Mouse (Mus musculus) Muller cell, postnatal 12 days (primary cell): Measurements from ENCODE around the gene Gcnt7.

ENCODE experiments used
- DNase-seq: peaks from one replicate; pipeline ENCODE4 v3.0.0-alpha.2; 2015; ENCODE audit errors: inconsistent ontology term

The Gcnt7 gene

GRCm38 (mm10) chr2:172458496-172458895, at the start of gene Gcnt7:
Gcnt7 (minus strand) TSS chr2:172458596.
- DNase-seq = no peak

DNA sequence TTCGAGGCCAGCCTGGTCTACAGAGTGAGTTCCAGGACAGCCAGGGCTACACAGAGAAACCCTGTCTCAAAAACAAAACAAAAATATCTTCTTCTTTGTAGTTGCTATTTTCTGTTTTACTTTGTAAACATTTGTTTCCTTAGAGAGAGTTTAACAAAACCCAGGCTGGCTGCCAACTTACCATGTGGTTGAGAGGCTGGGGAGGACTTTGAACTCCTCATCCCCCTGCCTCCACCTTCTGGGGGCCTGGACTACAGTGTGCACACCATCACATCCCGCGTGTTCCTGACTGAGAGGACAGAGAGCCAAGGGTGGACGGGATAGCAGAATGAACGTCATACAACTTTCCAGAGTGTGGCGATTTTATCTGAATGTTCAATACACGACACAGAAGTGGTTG, 47.7 kb upstream of the Gcnt7 start:
- no peak for DNase-seq

GRCm38 (mm10) chr2:172502168-172502567, 43.8 kb upstream of the Gcnt7 start:
- DNase-seq = no peak

DNA sequence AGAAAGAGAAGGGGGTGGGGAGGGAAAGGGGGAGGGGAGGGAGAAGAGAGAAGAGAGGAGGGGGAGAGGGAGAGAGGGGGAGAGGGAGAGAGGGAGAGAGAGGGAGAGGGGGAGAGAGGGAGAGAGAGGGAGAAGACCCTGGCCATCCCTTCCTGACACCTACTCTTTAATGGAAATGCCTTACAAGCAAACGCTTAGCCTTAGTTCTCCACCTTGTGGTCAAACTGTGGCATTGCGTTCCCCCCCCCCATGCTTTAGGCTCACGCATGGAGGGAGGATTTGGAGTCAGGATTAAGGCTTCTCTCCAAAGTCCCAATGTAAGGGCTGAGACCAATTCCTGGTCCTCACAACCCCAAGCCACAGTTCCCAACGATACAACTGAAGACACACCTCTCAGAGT, 42.9 kb upstream of the Gcnt7 start:
- DNase-seq = peak; percentile 59

DNA sequence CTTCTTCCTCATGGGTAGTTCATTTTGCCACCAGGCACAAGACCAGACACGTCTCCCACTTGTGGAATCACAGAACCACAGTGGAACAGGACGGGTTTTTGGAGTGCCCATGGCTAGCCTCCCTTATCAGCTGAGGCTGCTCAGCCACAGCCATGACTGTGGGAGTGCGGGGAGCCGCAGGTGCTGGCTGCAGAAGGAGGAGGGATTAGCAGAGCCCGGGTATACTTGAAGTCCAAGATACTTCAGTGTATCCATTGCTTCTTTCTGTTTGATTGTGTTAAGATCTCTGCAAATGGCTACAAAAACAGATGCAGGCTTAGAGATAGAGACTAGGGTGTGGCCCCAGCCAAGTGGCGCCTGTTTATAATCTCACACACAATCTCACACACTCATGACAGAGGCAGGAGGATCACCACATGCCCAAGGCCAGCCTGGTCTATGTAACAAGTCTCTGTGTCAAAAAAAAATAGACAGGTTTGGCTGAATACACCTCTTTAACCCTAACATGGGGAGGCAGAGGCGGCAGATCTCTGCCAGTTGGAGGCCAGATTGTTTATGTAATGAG, 42.4 kb upstream of the Gcnt7 start:
- no peak for DNase-seq

- DNase-seq = peak; percentile 52
Observed at GRCm38 (mm10) chr2:172498823-172499222, 40.4 kb upstream of the Gcnt7 start.

DNA sequence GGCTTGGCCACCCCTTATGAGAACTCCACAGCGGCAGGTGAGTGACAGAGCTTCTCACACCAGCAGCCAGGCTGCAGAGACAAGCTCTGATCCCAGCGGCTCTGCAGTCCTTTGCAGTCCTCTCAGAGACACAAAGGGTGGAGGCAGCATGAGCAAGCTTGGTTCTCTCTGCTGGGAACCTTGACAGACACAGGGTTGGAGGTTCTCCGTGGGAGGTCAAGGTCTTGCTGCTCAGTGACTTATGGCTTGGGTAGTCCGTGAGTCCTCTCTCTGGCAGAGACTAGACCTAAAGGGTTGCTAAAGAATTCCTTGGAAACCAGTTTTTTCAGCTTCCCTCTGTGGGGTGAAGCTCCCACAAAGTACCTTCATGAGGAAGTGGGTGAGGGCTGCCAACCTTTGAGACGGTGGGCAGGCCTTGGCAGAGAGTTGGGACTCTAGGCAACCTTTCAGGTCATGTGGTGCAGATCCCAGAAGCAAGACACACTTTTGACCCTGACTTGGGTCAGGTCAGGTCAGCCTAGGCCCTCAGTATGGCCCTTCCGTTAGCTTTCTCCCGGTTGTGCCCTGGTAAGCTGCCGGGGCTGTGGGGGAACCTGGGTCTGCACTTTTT, 38.4 kb upstream of the Gcnt7 start:
- DNase-seq = no peak

- DNase-seq = no peak
Observed at GRCm38 (mm10) chr2:172484696-172485370, 26.4 kb upstream of the Gcnt7 start.

- no peak for DNase-seq
Observed at GRCm38 (mm10) chr2:172483766-172484413, 25.5 kb upstream of the Gcnt7 start.

- no peak for DNase-seq
Observed at GRCm38 (mm10) chr2:172481654-172482385, 23.4 kb upstream of the Gcnt7 start.

- DNase-seq = no peak
Observed at GRCm38 (mm10) chr2:172480296-172480695, 21.9 kb upstream of the Gcnt7 start.

DNA sequence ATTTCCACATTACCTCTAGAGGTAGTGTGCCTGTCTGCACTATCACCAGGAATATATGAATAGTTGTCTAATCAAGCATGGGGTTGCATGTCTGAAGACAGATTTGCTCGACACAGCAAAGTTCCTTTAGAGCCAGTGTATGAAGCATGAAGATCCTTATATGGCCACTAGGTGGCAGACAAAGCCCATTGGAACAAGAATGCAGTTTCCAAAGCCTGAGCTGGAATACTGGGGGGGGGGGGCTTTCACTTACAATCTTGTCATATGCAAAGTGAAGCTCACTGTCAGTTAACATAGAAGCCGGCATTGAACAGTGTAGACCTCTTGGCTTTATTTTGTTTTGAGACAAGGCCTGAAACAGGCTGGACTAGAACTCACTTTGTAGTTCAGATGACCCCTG, 19.5 kb upstream of the Gcnt7 start:
- DNase-seq = peak; percentile 53

DNA sequence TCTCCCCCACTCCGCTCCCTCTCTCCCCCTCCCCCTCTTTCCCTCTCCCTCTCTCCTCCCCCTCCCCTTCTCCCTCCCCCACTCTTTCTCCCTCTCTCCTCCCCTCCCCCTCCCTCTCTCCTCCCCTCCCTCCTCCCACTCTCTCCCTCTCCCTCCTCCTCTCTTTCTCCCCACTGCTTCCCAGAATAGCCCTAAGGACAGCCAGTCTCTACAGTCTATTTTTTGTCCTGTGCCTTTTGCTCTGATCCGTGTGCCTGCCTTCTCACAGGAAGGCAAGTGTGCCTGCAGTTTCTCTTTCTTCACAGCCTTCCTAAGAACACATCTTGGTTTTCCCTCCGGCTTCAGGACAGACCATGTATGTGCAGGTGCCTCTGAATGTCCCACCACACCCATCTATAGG, 19.0 kb upstream of the Gcnt7 start:
- no peak for DNase-seq

DNA sequence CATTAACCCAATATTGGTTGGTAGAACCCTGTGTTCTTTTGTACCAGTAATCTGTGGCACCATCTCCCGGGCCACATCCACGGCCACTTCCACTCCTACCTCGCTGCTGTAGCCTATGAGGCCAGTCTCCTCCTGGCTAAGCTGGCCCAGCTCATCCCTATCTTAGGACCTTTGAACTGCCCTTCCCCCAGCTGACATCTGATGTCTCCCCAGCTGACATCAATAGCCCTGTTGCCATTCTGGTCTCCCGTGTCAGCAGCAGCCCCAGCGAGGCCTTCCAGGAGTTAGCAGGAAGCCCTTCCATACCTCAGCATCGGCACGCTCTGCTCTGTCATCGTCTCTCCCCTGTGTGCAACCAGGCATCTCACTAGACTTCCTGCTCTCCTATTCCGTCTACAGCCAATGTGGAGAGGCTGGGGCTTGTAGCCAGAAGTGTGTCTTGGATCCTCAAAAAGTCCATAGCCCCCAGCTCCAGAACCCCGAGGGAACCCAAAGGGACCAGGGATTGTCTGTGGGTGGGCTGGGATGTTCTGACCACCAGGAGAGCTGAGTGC, 18.4 kb upstream of the Gcnt7 start:
- no peak for DNase-seq

- no peak for DNase-seq
Observed at GRCm38 (mm10) chr2:172474970-172475369, 16.6 kb upstream of the Gcnt7 start.

- DNase-seq = no peak
Observed at GRCm38 (mm10) chr2:172473591-172473990, 15.2 kb upstream of the Gcnt7 start.

- DNase-seq = no peak
Observed at GRCm38 (mm10) chr2:172472318-172472717, 13.9 kb upstream of the Gcnt7 start, which contains the start of gene Fam209. Fam209 (plus strand) TSS chr2:172472520.

GRCm38 (mm10) chr2:172468346-172468819, 10.0 kb upstream of the Gcnt7 start:
- peak; percentile 97 for DNase-seq

DNA sequence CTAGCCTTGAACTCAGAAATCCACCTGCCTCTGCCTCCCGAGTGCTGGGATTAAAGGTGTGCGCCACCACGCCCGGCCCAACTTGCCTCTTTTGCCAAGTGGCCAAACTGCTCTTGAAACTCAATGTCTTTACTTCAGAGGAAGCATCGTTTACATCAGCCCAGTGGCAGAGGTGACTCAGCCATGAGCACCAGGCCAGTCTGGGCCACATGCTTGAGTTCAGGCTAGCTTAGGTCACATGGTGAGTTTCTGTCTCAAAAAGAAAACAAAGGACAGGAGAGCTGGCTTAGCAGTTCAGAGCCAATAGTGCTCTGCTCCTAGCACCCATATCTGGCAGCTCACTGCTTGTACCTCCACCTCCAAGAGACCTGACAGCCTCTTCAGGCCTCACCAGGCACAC, 8.8 kb upstream of the Gcnt7 start:
- peak; percentile 25 for DNase-seq

DNA sequence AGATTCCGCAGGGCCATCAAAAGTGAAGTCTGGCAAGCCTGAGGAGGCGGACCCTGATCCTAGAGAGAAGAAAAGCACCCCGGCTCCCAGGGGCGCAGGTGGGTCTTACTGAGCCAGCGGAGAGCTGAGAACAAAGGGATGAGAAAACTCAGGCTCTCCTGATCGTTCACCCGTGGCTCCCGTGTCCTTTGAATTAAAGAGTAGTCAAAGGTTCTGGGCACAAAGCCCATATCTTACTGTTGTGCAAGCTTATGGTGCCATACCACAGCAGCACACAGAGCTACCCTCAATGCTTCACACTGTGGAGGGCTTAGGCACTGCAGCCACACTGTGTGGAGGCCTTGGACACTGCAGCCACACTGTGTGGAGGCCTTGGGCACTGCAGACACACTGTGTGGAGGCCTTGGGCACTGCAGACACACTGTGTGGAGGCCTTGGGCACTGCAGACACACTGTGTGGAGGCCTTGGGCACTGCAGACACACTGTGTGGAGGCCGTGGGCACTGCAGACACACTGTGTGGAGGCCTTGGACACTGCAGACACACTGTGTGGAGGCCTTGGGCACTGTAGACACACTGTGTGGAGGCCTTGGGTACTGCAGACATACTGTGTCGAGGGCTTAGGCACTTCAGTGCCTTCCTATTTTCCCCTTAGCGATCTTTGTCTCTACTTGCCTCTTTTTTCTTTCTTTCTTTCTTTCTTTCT, 8.2 kb upstream of the Gcnt7 start:
- no peak for DNase-seq

DNA sequence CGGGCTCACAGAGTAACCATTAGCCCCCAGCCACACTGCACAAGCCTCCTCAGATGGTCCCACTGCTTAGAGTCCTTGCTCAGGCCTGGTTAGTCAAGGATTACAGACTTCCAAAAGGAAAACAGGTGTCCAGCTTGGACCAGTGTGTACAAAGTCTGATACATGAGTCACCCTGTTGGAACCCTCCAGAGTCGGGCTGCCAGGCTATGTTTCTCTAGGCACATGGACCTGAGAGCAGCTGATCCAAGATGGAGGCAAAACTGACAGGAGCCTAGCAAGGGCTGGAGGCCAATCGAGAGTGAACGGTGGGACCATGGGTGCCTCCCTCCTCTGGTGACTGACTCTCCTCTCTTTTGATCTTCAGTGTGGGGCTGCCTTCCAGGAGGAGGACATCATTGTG, 4.4 kb upstream of the Gcnt7 start:
- DNase-seq = no peak
